23 mouse cellular contexts compared by ENCODE assay signal in the genomic region with DNA sequence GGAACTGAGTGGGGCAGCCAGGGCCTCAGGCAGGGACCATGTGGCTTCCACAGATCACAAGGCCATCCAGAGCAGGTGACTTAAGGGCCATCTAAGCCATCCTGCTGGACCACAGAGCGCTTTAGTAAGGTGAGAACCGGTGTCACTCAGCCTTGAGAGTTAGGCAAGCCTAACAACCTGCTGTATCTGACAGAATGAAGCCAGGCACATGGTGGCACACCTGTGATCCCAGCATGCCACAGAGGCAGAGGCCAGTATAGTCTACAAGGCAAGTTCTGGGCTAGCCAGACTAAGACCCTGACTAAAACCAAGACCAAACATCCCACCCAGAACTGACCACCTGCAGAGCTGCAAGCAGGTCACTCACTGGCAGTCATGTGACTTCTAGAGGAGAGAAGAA. TPM values are rescaled to one million over a fixed set of nuclear protein-coding genes. Genes with fewer than 3 reads are reported as not detected.
A peak's percentile ranks its signal among the peaks of the same experiment; 100 is the strongest.
DNase-seq lines count a peak whose midpoint lies in the region; ATAC-seq lines count a peak whose summit lies in the region.
"Had no signal": no experiment of that assay in that cellular context is flagged by ENCODE, and none has a peak within 500 bp of the region (broad histone marks: within the 10 kb centered on the region; RNA-seq: fewer than 3 reads in every experiment).

No protein-coding gene starts in this region.

- H3K4me2 ChIP-seq in forebrain, embryonic 11.5 days (ENCODE audit: low read depth, low read length, severe bottlenecking): no peak overlapping the region
- H3K4me2 ChIP-seq in midbrain, embryonic 12.5 days (replicated peaks): no peak overlapping the region
- no peak overlapping the region for H3K4me2 ChIP-seq in midbrain, embryonic 11.5 days
- H3K4me2 ChIP-seq: forebrain, embryonic 13.5 days; heart, embryonic 11.5 days; hindbrain, embryonic 15.5 days; limb, embryonic 12.5 days; liver, embryonic 15.5 days; lung, embryonic 15.5 days; midbrain, embryonic 15.5 days; stomach, embryonic 15.5 days had no signal

- H3K27me3 ChIP-seq in forebrain, embryonic 11.5 days (ENCODE audit: control insufficient read depth, insufficient read depth, low read length): no peaks in the 10 kb centered on the region
- H3K27me3 ChIP-seq in forebrain, embryonic 10.5 days (ENCODE audit: poor library complexity, severe bottlenecking): no peaks in the 10 kb centered on the region
- H3K27me3 ChIP-seq in midbrain, embryonic 12.5 days: no peaks in the 10 kb centered on the region
- H3K27me3 ChIP-seq in midbrain, embryonic 11.5 days (ENCODE audit: control insufficient read depth, insufficient read depth, low read length): no peaks in the 10 kb centered on the region
- H3K27me3 ChIP-seq: forebrain, embryonic 13.5 days; hindbrain, embryonic 15.5 days; limb, embryonic 12.5 days; liver, embryonic 15.5 days; lung, embryonic 15.5 days; midbrain, embryonic 15.5 days; stomach, embryonic 15.5 days had no signal

- no peak overlapping the region for H3K9ac ChIP-seq in forebrain, embryonic 11.5 days (ENCODE audit: low read length)
- H3K9ac ChIP-seq in midbrain, embryonic 12.5 days (replicated peaks): 0 out of 2 replicates have a peak overlapping the region, but pooled peaks have one; percentile 11
- H3K9ac ChIP-seq in midbrain, embryonic 11.5 days (ENCODE audit: low read length): no peak overlapping the region
- H3K9ac ChIP-seq: forebrain, embryonic 13.5 days; hindbrain, embryonic 15.5 days; limb, embryonic 12.5 days; liver, embryonic 15.5 days; lung, embryonic 15.5 days; midbrain, embryonic 15.5 days; stomach, embryonic 15.5 days had no signal

- H3K27ac ChIP-seq in forebrain, embryonic 11.5 days (ENCODE audit: low read depth, low read length): no peak overlapping the region
- no peak overlapping the region for H3K27ac ChIP-seq in forebrain, embryonic 10.5 days
- H3K27ac ChIP-seq in midbrain, embryonic 12.5 days (replicated peaks): no peak overlapping the region
- H3K27ac ChIP-seq in midbrain, embryonic 11.5 days (ENCODE audit: low read depth, low read length): no peak overlapping the region
- H3K27ac ChIP-seq: forebrain, embryonic 13.5 days; hindbrain, embryonic 10.5 days; hindbrain, embryonic 15.5 days; limb, embryonic 12.5 days; liver, embryonic 15.5 days; lung, embryonic 15.5 days; midbrain, embryonic 15.5 days; stomach, embryonic 15.5 days had no signal

- no peak overlapping the region for H3K4me3 ChIP-seq in forebrain, embryonic 11.5 days (ENCODE audit: low read depth, low read length)
- H3K4me3 ChIP-seq in forebrain, embryonic 10.5 days: no peak overlapping the region
- no peak overlapping the region for H3K4me3 ChIP-seq in midbrain, embryonic 12.5 days
- H3K4me3 ChIP-seq in midbrain, embryonic 11.5 days (ENCODE audit: low read depth, low read length): no peak overlapping the region
- H3K4me3 ChIP-seq: erythroblast, embryonic 14.5 days; forebrain, embryonic 13.5 days; hindbrain, embryonic 10.5 days; hindbrain, embryonic 15.5 days; limb, embryonic 12.5 days; liver, embryonic 15.5 days; lung, embryonic 15.5 days; midbrain, embryonic 15.5 days; stomach, embryonic 15.5 days had no signal

- H3K36me3 ChIP-seq in forebrain, embryonic 11.5 days (ENCODE audit: control insufficient read depth, insufficient read depth, low read length): peaks cover 2% of the 10 kb centered on the region; the same call in 1 of the 2 replicates
- H3K36me3 ChIP-seq in forebrain, embryonic 10.5 days (replicated peaks): peaks cover 71% of the 10 kb centered on the region
- H3K36me3 ChIP-seq in midbrain, embryonic 12.5 days: peaks cover 70% of the 10 kb centered on the region
- H3K36me3 ChIP-seq in midbrain, embryonic 11.5 days (ENCODE audit: control insufficient read depth, insufficient read depth, low read length): peaks cover 25% of the 10 kb centered on the region

- ATAC-seq in forebrain, embryonic 11.5 days (replicated peaks; ENCODE audit: low FRiP score): no peak
- no peak for ATAC-seq in midbrain, embryonic 12.5 days (ENCODE audit: low FRiP score, low read depth)
- ATAC-seq in midbrain, embryonic 11.5 days (ENCODE audit: low FRiP score): no peak
- ATAC-seq in megakaryocyte progenitor cell, adult 5-6 weeks (replicated peaks; ENCODE audit: poor library complexity): no peak
- ATAC-seq: forebrain, embryonic 13.5 days; inflammation-experienced regulatory T-cells, adult 6 months; midbrain, embryonic 15.5 days had no signal

- peaks cover 5% of the 10 kb centered on the region; the same call in 1 of the 2 replicates for H3K4me1 ChIP-seq in forebrain, embryonic 11.5 days (replicated peaks; ENCODE audit: control insufficient read depth, insufficient read depth, low read length)
- H3K4me1 ChIP-seq in forebrain, embryonic 10.5 days: peaks cover 21% of the 10 kb centered on the region
- peaks cover 12% of the 10 kb centered on the region for H3K4me1 ChIP-seq in midbrain, embryonic 12.5 days
- H3K4me1 ChIP-seq in midbrain, embryonic 11.5 days (ENCODE audit: control insufficient read depth, insufficient read depth, low read length): peaks cover 9% of the 10 kb centered on the region

- peak; percentile 41 for DNase-seq in forebrain, embryonic 11.5 days (ENCODE audit: low spot score)
- DNase-seq in forebrain, embryonic 10.5 days (ENCODE audit: extremely low spot score, low spot score): no peak
- DNase-seq in midbrain, embryonic 11.5 days (ENCODE audit: low spot score, missing footprints): no peak
- DNase-seq in cerebellum, postnatal 36 days: peak; percentile 33 to 34
- DNase-seq: adrenal gland, postnatal 25 days; B cell, adult 2 months; gastrocnemius, postnatal 14 days; heart, adult 18-20 months; kidney, adult 11 months; kidney, postnatal 14 days had no signal

- H3K9me3 ChIP-seq in forebrain, embryonic 11.5 days (ENCODE audit: control insufficient read depth, low read length): no peaks in the 10 kb centered on the region
- no peaks in the 10 kb centered on the region for H3K9me3 ChIP-seq in forebrain, embryonic 10.5 days
- H3K9me3 ChIP-seq in midbrain, embryonic 12.5 days: no peaks in the 10 kb centered on the region
- H3K9me3 ChIP-seq in midbrain, embryonic 11.5 days (ENCODE audit: control insufficient read depth, low read length): no peaks in the 10 kb centered on the region
- H3K9me3 ChIP-seq: forebrain, embryonic 13.5 days; hindbrain, embryonic 10.5 days; hindbrain, embryonic 15.5 days; limb, embryonic 12.5 days; liver, embryonic 15.5 days; lung, embryonic 15.5 days; midbrain, embryonic 15.5 days; stomach, embryonic 15.5 days had no signal

- 91% methylated on average over 2 of the region's 2 CpGs for WGBS in forebrain, embryonic 11.5 days
- 94% methylated on average over 2 of the region's 2 CpGs for WGBS in forebrain, embryonic 10.5 days
- 97% methylated on average over 2 of the region's 2 CpGs for WGBS in midbrain, embryonic 12.5 days
- WGBS in midbrain, embryonic 11.5 days: 98% methylated on average over 2 of the region's 2 CpGs

RNA-seq across cellular contexts. Expression of gene Flcn, which starts 4.2 kb away (rescaled TPM):
- polyA plus RNA-seq in forebrain, embryonic 11.5 days (2014; fragmentation: Nextera tagmentation; extraction: Ambion mirVana): 36.0 and 36.7 TPM in 2 replicates
- polyA plus RNA-seq in forebrain, embryonic 10.5 days (2016; fragmentation: Nextera tagmentation; extraction: Ambion mirVana): 30.9 and 35.4 TPM in 2 replicates
- polyA plus RNA-seq in midbrain, embryonic 12.5 days (2016; fragmentation: Nextera tagmentation; extraction: Ambion mirVana): 35.7 and 37.4 TPM in 2 replicates
- 27.4 and 28.2 TPM in 2 replicates for polyA plus RNA-seq in midbrain, embryonic 11.5 days (2014; fragmentation: Nextera tagmentation; extraction: Ambion mirVana)
- total RNA-seq in megakaryocyte progenitor cell, adult 5-6 weeks (2015): 11.1 and 15.6 TPM in 2 replicates
- 15.8 and 18.4 TPM in 2 replicates for total RNA-seq in megakaryocyte progenitor cell, adult 5-6 weeks (2017)

RNA-seq across cellular contexts. Expression of gene Pld6, which starts 18.2 kb away (rescaled TPM):
- 0.72 and 1.3 TPM in 2 replicates for polyA plus RNA-seq in forebrain, embryonic 11.5 days (2014; fragmentation: Nextera tagmentation; extraction: Ambion mirVana)
- polyA plus RNA-seq in forebrain, embryonic 10.5 days (2016; fragmentation: Nextera tagmentation; extraction: Ambion mirVana): 3.8 TPM in 2 replicates
- polyA plus RNA-seq in midbrain, embryonic 12.5 days (2016; fragmentation: Nextera tagmentation; extraction: Ambion mirVana): 1.8 and 2.0 TPM in 2 replicates
- polyA plus RNA-seq in midbrain, embryonic 11.5 days (2014; fragmentation: Nextera tagmentation; extraction: Ambion mirVana): 0.36 and 0.79 TPM in 2 replicates
- 0.37 and 1.1 TPM in 2 replicates for total RNA-seq in megakaryocyte progenitor cell, adult 5-6 weeks (2015)
- 0.91 and 1.3 TPM in 2 replicates for total RNA-seq in megakaryocyte progenitor cell, adult 5-6 weeks (2017)
- polyA plus RNA-seq: erythroblast, embryonic 14.5 days had no signal

RNA-seq across cellular contexts. Expression of gene Nt5m, which starts 33.6 kb away (rescaled TPM):
- polyA plus RNA-seq in forebrain, embryonic 11.5 days (2014; fragmentation: Nextera tagmentation; extraction: Ambion mirVana): 39.1 and 40.5 TPM in 2 replicates
- polyA plus RNA-seq in forebrain, embryonic 10.5 days (2016; fragmentation: Nextera tagmentation; extraction: Ambion mirVana): 33.6 and 38.8 TPM in 2 replicates
- 43.0 and 47.6 TPM in 2 replicates for polyA plus RNA-seq in midbrain, embryonic 12.5 days (2016; fragmentation: Nextera tagmentation; extraction: Ambion mirVana)
- 38.8 and 40.4 TPM in 2 replicates for polyA plus RNA-seq in midbrain, embryonic 11.5 days (2014; fragmentation: Nextera tagmentation; extraction: Ambion mirVana)
- total RNA-seq in megakaryocyte progenitor cell, adult 5-6 weeks (2015): 12.4 and 18.8 TPM in 2 replicates
- total RNA-seq in megakaryocyte progenitor cell, adult 5-6 weeks (2017): 15.1 and 15.7 TPM in 2 replicates

RNA-seq across cellular contexts. Expression of gene Cops3, which starts 34.0 kb away (rescaled TPM):
- 251 and 258 TPM in 2 replicates for polyA plus RNA-seq in forebrain, embryonic 11.5 days (2014; fragmentation: Nextera tagmentation; extraction: Ambion mirVana)
- 256 and 258 TPM in 2 replicates for polyA plus RNA-seq in forebrain, embryonic 10.5 days (2016; fragmentation: Nextera tagmentation; extraction: Ambion mirVana)
- 222 and 224 TPM in 2 replicates for polyA plus RNA-seq in midbrain, embryonic 12.5 days (2016; fragmentation: Nextera tagmentation; extraction: Ambion mirVana)
- 252 and 256 TPM in 2 replicates for polyA plus RNA-seq in midbrain, embryonic 11.5 days (2014; fragmentation: Nextera tagmentation; extraction: Ambion mirVana)
- total RNA-seq in megakaryocyte progenitor cell, adult 5-6 weeks (2015): 222 and 236 TPM in 2 replicates
- 201 and 214 TPM in 2 replicates for total RNA-seq in megakaryocyte progenitor cell, adult 5-6 weeks (2017)

Comparison
In these comparisons a context has a peak if more than half of its experiments do, and no peak if none do; other contexts are left out.
1. DNase-seq: peak in forebrain, embryonic 11.5 days (single experiment) and cerebellum, postnatal 36 days (2 of 2); none in forebrain, embryonic 10.5 days (single experiment) and midbrain, embryonic 11.5 days (single experiment).